Mouse (Mus musculus) layer of hippocampus, adult 9-11 months (tissue): ENCODE results near the gene 4933416C03Rik.

Experiments
- DNase-seq: peaks from one replicate; pipeline ENCODE4 v3.0.0; 2022

The 4933416C03Rik gene

GRCm38 (mm10) chr10:116078636-116079035, 35.1 kb downstream of the 4933416C03Rik start:
- no peak for DNase-seq

GRCm38 (mm10) chr10:116075954-116076353, 37.8 kb downstream of the 4933416C03Rik start:
- no peak for DNase-seq
